Mouse (Mus musculus) right cerebral cortex, postnatal 14 days (tissue): Measurements from ENCODE around the gene Ccdc170.
"Not testable (repeated sequence)": the region's sequence is repeated elsewhere in the genome, so short reads cannot be mapped to it uniquely, and the experiment has no call there.

Experiments used
- DNase-seq: peaks from one replicate; pipeline ENCODE4 v3.0.0; 2022

Ccdc170 gene

DNA sequence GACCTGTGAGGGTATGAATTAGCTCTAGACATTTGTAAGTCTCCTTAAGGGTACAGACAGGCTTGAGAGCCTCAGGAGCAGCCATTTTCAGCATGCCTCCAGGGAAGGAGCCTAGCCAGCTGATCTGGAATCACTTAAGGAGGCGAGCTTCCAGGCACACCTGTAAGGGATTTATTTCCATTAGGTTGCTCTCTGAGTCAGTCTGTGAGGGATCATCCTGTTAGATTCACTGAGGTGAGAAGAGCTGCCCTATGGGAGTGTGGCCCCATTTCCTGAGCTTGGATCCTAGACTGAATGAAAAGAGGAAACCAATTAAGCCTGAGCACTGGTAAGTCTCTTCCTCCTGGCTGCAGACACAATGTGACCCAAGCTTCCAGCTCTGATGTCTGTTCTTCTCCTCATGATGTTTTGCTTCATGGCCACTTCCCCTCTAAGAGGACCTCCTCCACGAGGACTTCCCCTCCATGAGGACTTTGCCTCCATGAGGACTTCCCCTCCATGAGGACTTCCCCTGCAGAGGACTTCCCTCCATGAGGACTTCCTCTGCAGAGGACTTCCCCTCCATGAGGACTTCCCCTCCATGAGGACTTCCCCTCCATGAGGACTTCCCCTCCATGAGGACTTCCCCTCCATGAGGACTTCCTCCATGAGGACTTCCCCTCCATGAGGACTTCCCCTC, 118.6 kb downstream of the Ccdc170 start:
- no peak for DNase-seq

DNA sequence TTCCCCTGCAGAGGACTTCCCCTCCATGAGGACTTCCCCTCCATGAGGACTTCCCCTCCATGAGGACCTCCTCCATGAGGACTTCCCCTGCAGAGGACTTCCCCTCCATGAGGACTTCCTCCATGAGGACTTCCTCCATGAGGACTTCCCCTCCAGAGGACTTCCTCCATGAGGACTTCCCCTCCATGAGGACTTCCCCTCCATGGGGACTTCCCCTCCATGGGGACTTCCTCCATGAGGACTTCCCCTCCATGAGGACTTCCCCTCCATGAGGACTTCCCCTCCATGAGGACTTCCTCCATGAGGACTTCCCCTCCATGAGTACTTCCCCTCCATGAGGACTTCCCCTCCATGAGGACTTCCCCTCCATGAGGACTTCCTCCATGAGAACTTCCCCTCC, 119.3 kb downstream of the Ccdc170 start:
- DNase-seq = not testable (repeated sequence)

GRCm38 (mm10) chr10:4602466-4602865, 120.2 kb downstream of the Ccdc170 start:
- no peak for DNase-seq

DNA sequence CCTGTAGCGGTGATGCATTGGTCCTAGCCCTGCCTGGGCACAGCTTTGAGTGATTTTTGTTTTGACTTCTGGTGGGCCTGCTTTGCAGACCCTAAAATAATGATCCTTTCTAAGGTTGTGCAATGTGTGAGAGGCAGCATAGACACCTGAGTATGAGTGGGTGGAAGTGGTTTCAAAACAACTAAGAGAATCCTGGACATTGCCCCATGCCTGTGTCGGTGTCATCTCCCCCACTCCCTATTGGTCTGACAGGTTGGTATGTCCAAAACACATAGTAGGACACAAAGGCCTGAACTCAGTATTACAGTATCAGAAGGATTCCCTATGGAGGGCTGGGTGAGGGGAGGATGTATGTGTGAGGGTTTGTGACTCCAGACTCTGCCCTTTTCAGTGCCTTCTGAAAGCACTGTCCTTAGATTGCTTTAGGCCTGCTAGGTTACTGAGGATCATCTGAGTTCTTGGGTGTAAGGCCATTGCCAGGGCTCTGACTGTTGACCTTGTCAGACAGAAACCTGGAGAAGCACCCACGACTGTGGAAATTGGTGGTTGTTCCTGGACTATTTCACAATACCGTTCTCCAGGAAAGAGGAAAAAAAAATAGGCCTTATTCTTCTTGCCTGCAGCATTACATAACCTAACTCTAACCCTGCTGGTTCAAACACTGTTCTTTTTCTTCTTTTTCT, 122.4 kb downstream of the Ccdc170 start:
- no peak for DNase-seq

- no peak for DNase-seq
These were observed 127.9 kb downstream of the Ccdc170 start for GRCm38 (mm10) chr10:4610234-4610633.

- DNase-seq = no peak
These were observed 129.3 kb downstream of the Ccdc170 start, which contains the start of gene Esr1 for GRCm38 (mm10) chr10:4611386-4612155. Esr1 (plus strand) TSS chr10:4611593.
